Mouse (Mus musculus) lung, postnatal 0 days (tissue): ENCODE data around the gene Abhd2. TPM values are rescaled to one million over a fixed set of nuclear protein-coding genes. Genes with fewer than 3 reads are reported as not detected.

ENCODE experiments used
- ATAC-seq: fragments of 200-750 bp; cut with Nextera tagmentation; 2 replicates; pipeline ENCODE4 v1.8.0; 2017; ENCODE audit warnings: moderate library complexity
- DNase-seq: peaks from one replicate; pipeline ENCODE4 v3.0.0-alpha.2; 2016; ENCODE audit warnings: low spot score
- H3K27ac ChIP-seq: fragments of 300-500 bp; sonication (generic); 2 replicates; pipeline ENCODE4 v1.5.1; 2014; ENCODE audit warnings: antibody characterized with exemption, mild to moderate bottlenecking, low read length, mixed read lengths
- H3K27me3 ChIP-seq: fragments of 300-500 bp; sonication (generic); replicated peaks from 2 replicates; pipeline ENCODE4 v1.6.1; 2014; ENCODE audit warnings: low read length, mixed read lengths; ENCODE audit not compliant: insufficient read depth
- H3K36me3 ChIP-seq: fragments of 300-500 bp; sonication (generic); 2 replicates; pipeline ENCODE4 v1.6.1; 2014; ENCODE audit warnings: low read length, mixed read lengths; ENCODE audit not compliant: insufficient read depth
- H3K4me1 ChIP-seq: fragments of 300-500 bp; sonication (generic); 2 replicates; pipeline ENCODE4 v1.6.1; 2014; ENCODE audit warnings: antibody characterized with exemption, low read depth, low read length, mixed read lengths; ENCODE audit not compliant: insufficient read depth
- H3K4me2 ChIP-seq: fragments of 300-500 bp; sonication (generic); replicated peaks from 2 replicates; pipeline ENCODE4 v1.6.1; 2014; ENCODE audit warnings: low read depth, mild to moderate bottlenecking, low read length, moderate library complexity, mixed read lengths
- H3K4me3 ChIP-seq: fragments of 300-500 bp; sonication (generic); 2 replicates; pipeline ENCODE4 v1.5.1; 2014; ENCODE audit warnings: low read depth, low read length
- H3K9ac ChIP-seq: fragments of 300-500 bp; sonication (generic); replicated peaks from 2 replicates; pipeline ENCODE4 v1.6.1; 2014; ENCODE audit warnings: low read depth, mild to moderate bottlenecking
- H3K9me3 ChIP-seq: fragments of 300-500 bp; sonication (generic); 2 replicates; pipeline ENCODE4 v1.6.1; 2016; ENCODE audit warnings: low read length, mixed read lengths
- CTCF ChIP-seq: IDR thresholded peaks from 2 replicates; pipeline ENCODE4 v1.5.1; 2016; ENCODE audit warnings: antibody characterized with exemption, mild to moderate bottlenecking
- EP300 ChIP-seq: IDR thresholded peaks from 2 replicates; pipeline ENCODE4 v1.6.1; 2016; ENCODE audit warnings: antibody characterized with exemption, mild to moderate bottlenecking, control low read depth
- WGBS: fragments of 180-500 bp; shearing (Covaris S2); extraction: QIAGEN DNeasy Blood & Tissue Kit; methylation state at CpG from one replicate; pipeline ENCODE4 v1.1.7; 2014; 5-methylcytosine and 5-hydroxymethylcytosine counted together
- polyA plus RNA-seq: library from polyadenylated mRNA; unstranded; fragments of >200 nt; fragmentation: Nextera tagmentation; extraction: Ambion mirVana; gene quantifications from 2 replicates; pipeline ENCODE4 v1.2.1, GENCODE M21; 2015

Abhd2 gene
- polyA plus RNA-seq, 1 experiment from 2014 or later, result 25.2 TPM

- no peak overlapping the region for H3K4me2 ChIP-seq
- DNase-seq (no peak), ATAC-seq (no peak)
- no peak for TF ChIP-seq EP300
- no peak for TF ChIP-seq CTCF
- H3K36me3 ChIP-seq, result peaks cover 35% of the 10 kb centered on the region
- H3K4me1 ChIP-seq, result no peaks in the 10 kb centered on the region; the same call in 1 of the 2 replicates
- no peak overlapping the region for H3K4me3 ChIP-seq
- H3K9ac ChIP-seq, result no peak overlapping the region
- H3K27me3 ChIP-seq, result no peaks in the 10 kb centered on the region
- H3K27ac ChIP-seq, result no peak overlapping the region
- no peaks in the 10 kb centered on the region for H3K9me3 ChIP-seq
- WGBS, result 66% methylated on average over 3 of the region's 3 CpGs
Observed at GRCm38 (mm10) chr7:79359183-79359435, 86.1 kb downstream of the Abhd2 start.

GRCm38 (mm10) chr7:79360056-79360455 lies 87.1 kb downstream of the Abhd2 start:
- H3K27me3 ChIP-seq, result no peaks in the 10 kb centered on the region
- no peaks in the 10 kb centered on the region for H3K9me3 ChIP-seq
- H3K27ac ChIP-seq, result no peak overlapping the region
- H3K36me3 ChIP-seq, result peaks cover 29% of the 10 kb centered on the region
- H3K4me1 ChIP-seq, result no peaks in the 10 kb centered on the region; the same call in 1 of the 2 replicates
- H3K4me2 ChIP-seq, result no peak overlapping the region
- no peak overlapping the region for H3K9ac ChIP-seq
- ATAC-seq, result no peak
- WGBS, result 73% methylated on average over 11 of the region's 11 CpGs
- DNase-seq, result no peak
- no peak overlapping the region for H3K4me3 ChIP-seq
- TF ChIP-seq CTCF (no peak), EP300 (no peak)

- Histone ChIP-seq H3K36me3 (peaks cover 15% of the 10 kb centered on the region), H3K27ac (no peak overlapping the region), H3K9me3 (no peaks in the 10 kb centered on the region), H3K4me1 (no peaks in the 10 kb centered on the region; the same call in 1 of the 2 replicates), H3K27me3 (no peaks in the 10 kb centered on the region), H3K4me2 (no peak overlapping the region), H3K4me3 (no peak overlapping the region), H3K9ac (no peak overlapping the region)
- WGBS, result 61% methylated on average over 8 of the region's 8 CpGs
- no peak for TF ChIP-seq CTCF
- no peak for TF ChIP-seq EP300
- no peak for ATAC-seq
- DNase-seq, result no peak
Observed at GRCm38 (mm10) chr7:79362208-79362607, 89.2 kb downstream of the Abhd2 start.

GRCm38 (mm10) chr7:79362830-79363229 lies 89.8 kb downstream of the Abhd2 start:
- TF ChIP-seq EP300, result no peak
- no peak for TF ChIP-seq CTCF
- Histone ChIP-seq H3K36me3 (peaks cover 15% of the 10 kb centered on the region), H3K9me3 (no peaks in the 10 kb centered on the region), H3K27me3 (no peaks in the 10 kb centered on the region), H3K4me1 (no peaks in the 10 kb centered on the region; the same call in 1 of the 2 replicates), H3K9ac (no peak overlapping the region), H3K4me3 (no peak overlapping the region), H3K27ac (peak overlapping the region; percentile 40; the same call in 1 of the 2 replicates), H3K4me2 (no peak overlapping the region)
- DNase-seq (no peak), ATAC-seq (peak; percentile 22)
- WGBS, result 58% methylated on average over 7 of the region's 7 CpGs

GRCm38 (mm10) chr7:79363370-79364043 lies 90.5 kb downstream of the Abhd2 start:
- no peak overlapping the region for H3K9ac ChIP-seq
- no peaks in the 10 kb centered on the region for H3K27me3 ChIP-seq
- ATAC-seq (peak; percentile 92), DNase-seq (peak; percentile 89)
- H3K4me2 ChIP-seq, result no peak overlapping the region
- no peaks in the 10 kb centered on the region for H3K9me3 ChIP-seq
- H3K4me3 ChIP-seq, result no peak overlapping the region
- 14% methylated on average over 8 of the region's 8 CpGs for WGBS
- peak; percentile 90 for TF ChIP-seq EP300
- no peak for TF ChIP-seq CTCF
- peak overlapping the region; percentile 45; the same call in 1 of the 2 replicates for H3K27ac ChIP-seq
- H3K4me1 ChIP-seq, result no peaks in the 10 kb centered on the region; the same call in 1 of the 2 replicates
- H3K36me3 ChIP-seq, result peaks cover 14% of the 10 kb centered on the region

GRCm38 (mm10) chr7:79368664-79369063 lies 95.7 kb downstream of the Abhd2 start:
- H3K27ac ChIP-seq, result no peak overlapping the region
- no peak overlapping the region for H3K4me2 ChIP-seq
- no peak for TF ChIP-seq EP300
- TF ChIP-seq CTCF, result no peak
- H3K4me3 ChIP-seq, result no peak overlapping the region
- no peaks in the 10 kb centered on the region for H3K27me3 ChIP-seq
- no peak overlapping the region for H3K9ac ChIP-seq
- no peaks in the 10 kb centered on the region for H3K36me3 ChIP-seq
- H3K4me1 ChIP-seq, result no peaks in the 10 kb centered on the region
- no peak for DNase-seq
- WGBS, result 73% methylated on average over 5 of the region's 5 CpGs
- ATAC-seq, result no peak
- H3K9me3 ChIP-seq, result no peaks in the 10 kb centered on the region
